Mouse (Mus musculus) ES-Bruce4 (cell line): ENCODE data around the gene Col4a4.

Experiments used
- CTCF ChIP-seq: IDR thresholded peaks from one replicate; pipeline ENCODE4 v1.8.1; 2011; ENCODE audit warnings: low read depth, low read length
- EP300 ChIP-seq: IDR thresholded peaks from 2 replicates; pipeline ENCODE4 v1.6.1; 2011; ENCODE audit warnings: low read depth, low read length; ENCODE audit not compliant: insufficient read depth
- POLR2A ChIP-seq: IDR thresholded peaks from one replicate; pipeline ENCODE4 v1.8.1; 2011; ENCODE audit warnings: low read length; ENCODE audit not compliant: insufficient read depth

DNA sequence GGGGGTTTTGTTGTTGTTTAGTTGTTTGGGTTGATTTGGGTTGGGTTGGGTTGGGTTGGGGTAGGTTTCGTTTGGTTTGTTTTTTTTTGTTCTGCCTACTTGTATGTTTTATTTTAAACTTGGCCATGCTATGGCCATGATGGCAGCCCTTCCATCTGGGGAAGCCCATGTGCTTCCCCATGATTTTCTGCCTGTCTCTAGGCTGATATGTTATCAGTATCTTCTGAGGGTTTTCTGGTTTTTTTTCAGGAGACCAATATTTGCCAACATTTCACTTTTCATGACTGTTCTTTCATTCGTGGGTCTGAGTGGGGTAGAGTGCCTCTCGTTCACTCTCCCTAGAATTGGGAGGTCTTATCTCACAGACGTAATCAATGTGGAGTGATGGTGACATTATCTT lies 41.0 kb upstream of the Col4a4 start:
- TF ChIP-seq CTCF, result no peak
- no peak for TF ChIP-seq EP300
- no peak for TF ChIP-seq POLR2A
